Mouse (Mus musculus) olfactory bulb, adult 2 months (tissue): ENCODE results near the gene Bola1.

Experiments
- CTCF ChIP-seq: fragments of 200-500 bp; IDR thresholded peaks from 2 replicates; pipeline ENCODE4 v1.5.1; 2012; ENCODE audit warnings: low read depth, mild to moderate bottlenecking, low read length, moderate library complexity; ENCODE audit not compliant: insufficient read depth
- POLR2A ChIP-seq: fragments of 200-500 bp; IDR thresholded peaks from 2 replicates; pipeline ENCODE4 v1.6.1; 2012; ENCODE audit warnings: mild to moderate bottlenecking, low read depth, low read length, moderate library complexity; ENCODE audit not compliant: insufficient read depth

DNA sequence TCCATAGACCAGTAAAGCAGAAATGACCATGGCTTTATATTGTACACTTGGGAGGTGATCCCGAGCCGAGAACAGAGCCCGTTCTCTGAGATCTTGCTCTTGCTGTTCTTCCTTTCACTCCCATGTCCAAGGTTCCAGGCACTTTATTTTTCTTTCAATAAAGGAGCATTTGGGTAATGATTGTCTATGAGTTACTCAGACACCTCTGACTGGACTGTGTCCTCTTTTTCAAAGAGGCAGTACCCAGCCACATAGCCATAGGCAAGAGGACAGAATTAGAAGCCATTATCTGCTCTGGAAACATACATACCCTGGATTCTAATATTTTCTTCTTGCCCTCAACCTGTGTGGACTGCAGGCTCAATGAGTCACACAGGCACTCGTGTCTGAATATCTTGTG lies 59.7 kb downstream of the Bola1 start:
- TF ChIP-seq CTCF (no peak), POLR2A (no peak)
